Mouse (Mus musculus) spleen, adult 2 months (tissue): Measurements from ENCODE around the gene Cyp2w1.

ENCODE experiments used
- CTCF ChIP-seq: fragments of 200-500 bp; IDR thresholded peaks from 2 replicates; pipeline ENCODE4 v1.5.1; 2011; ENCODE audit warnings: mild to moderate bottlenecking, inconsistent platforms; ENCODE audit not compliant: insufficient read depth, insufficient read length, insufficient replicate concordance; ENCODE audit errors: extremely low read depth
- POLR2A ChIP-seq: fragments of 200-500 bp; IDR thresholded peaks from 2 replicates; pipeline ENCODE4 v1.6.1; 2011; ENCODE audit warnings: low read depth, low read length, inconsistent platforms

DNA sequence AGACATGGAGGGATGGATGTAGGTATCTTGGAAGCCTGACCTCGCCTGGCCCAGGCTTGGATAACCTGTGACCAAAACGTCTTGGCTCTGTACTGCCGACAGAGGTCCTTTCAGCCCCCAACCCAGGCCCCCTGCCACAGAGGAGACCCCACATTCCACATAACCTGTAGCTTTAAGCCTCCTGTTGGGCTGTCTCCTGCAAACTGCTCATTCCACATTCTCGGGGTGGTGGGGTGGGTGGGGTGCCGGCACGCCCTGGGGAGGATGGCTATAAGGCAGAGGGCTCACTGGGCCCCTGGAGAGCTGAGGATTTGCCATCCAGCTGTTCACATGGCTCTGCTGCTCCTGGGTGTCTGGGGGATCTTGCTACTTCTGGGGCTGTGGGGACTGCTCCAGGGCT is at the start of gene Cyp2w1:
- no peak for TF ChIP-seq POLR2A
- no peak for TF ChIP-seq CTCF
